Mouse (Mus musculus) embryonic facial prominence, embryonic 11.5 days (tissue): Measurements from ENCODE around the gene Tmem50a. TPM values are rescaled to one million over a fixed set of nuclear protein-coding genes. Genes with fewer than 3 reads are reported as not detected.

ENCODE experiments used
- ATAC-seq: fragments of 200-750 bp; cut with Nextera tagmentation; replicated peaks from 2 replicates; pipeline ENCODE4 v1.8.0; 2017; ENCODE audit warnings: low read depth; ENCODE audit not compliant: insufficient number of reproducible peaks, low FRiP score, low TSS enrichment
- DNase-seq: peaks from one replicate; pipeline ENCODE4 v3.0.0-alpha.2; 2015; ENCODE audit warnings: low spot score
- H3K27ac ChIP-seq: fragments of 300-500 bp; sonication (generic); replicated peaks from 2 replicates; pipeline ENCODE4 v1.5.1; 2014; ENCODE audit warnings: mild to moderate bottlenecking, low read depth, low read length, control low read depth
- H3K27me3 ChIP-seq: fragments of 300-500 bp; sonication (generic); 2 replicates; pipeline ENCODE4 v1.6.1; 2014; ENCODE audit warnings: mild to moderate bottlenecking, low read length, moderate library complexity, mixed read lengths; ENCODE audit not compliant: control insufficient read depth, insufficient read depth
- H3K36me3 ChIP-seq: fragments of 300-500 bp; sonication (generic); replicated peaks from 2 replicates; pipeline ENCODE4 v1.6.1; 2014; ENCODE audit warnings: low read depth, mild to moderate bottlenecking, low read length, moderate library complexity, mixed read lengths; ENCODE audit not compliant: control insufficient read depth, insufficient read depth
- H3K4me1 ChIP-seq: fragments of 300-500 bp; sonication (generic); 2 replicates; pipeline ENCODE4 v1.6.1; 2014; ENCODE audit warnings: low read length, mixed read lengths; ENCODE audit not compliant: control insufficient read depth, insufficient read depth
- H3K4me2 ChIP-seq: fragments of 300-500 bp; sonication (generic); 2 replicates; pipeline ENCODE4 v1.6.1; 2014; ENCODE audit warnings: low read depth, mild to moderate bottlenecking, control low read depth, low read length, moderate library complexity
- H3K4me3 ChIP-seq: fragments of 300-500 bp; sonication (generic); 2 replicates; pipeline ENCODE4 v1.5.1; 2014; ENCODE audit warnings: low read depth, low read length, control low read depth
- H3K9ac ChIP-seq: fragments of 300-500 bp; sonication (generic); replicated peaks from 2 replicates; pipeline ENCODE4 v1.6.1; 2014; ENCODE audit warnings: mild to moderate bottlenecking, control low read depth, low read length
- H3K9me3 ChIP-seq: fragments of 300-500 bp; sonication (generic); replicated peaks from 2 replicates; pipeline ENCODE4 v1.6.1; 2016; ENCODE audit warnings: mild to moderate bottlenecking, low read length, inconsistent platforms, mixed read lengths; ENCODE audit not compliant: control insufficient read depth
- WGBS: fragments of 180-500 bp; shearing (Covaris S2); extraction: QIAGEN DNeasy Blood & Tissue Kit; methylation state at CpG from one replicate; pipeline ENCODE4 v1.1.7; 2014; 5-methylcytosine and 5-hydroxymethylcytosine counted together
- polyA plus RNA-seq: library from polyadenylated mRNA; unstranded; fragments of >200 nt; fragmentation: Nextera tagmentation; extraction: Ambion mirVana; gene quantifications from 2 replicates; pipeline ENCODE4 v1.2.1, GENCODE M21; 2014

The Tmem50a gene
- polyA plus RNA-seq, 1 experiment from 2014 or later: 148 TPM

GRCm38 (mm10) chr4:134852438-134853255, 62.2 kb downstream of the Tmem50a start:
- Histone ChIP-seq H3K36me3 (no peaks in the 10 kb centered on the region), H3K9me3 (no peaks in the 10 kb centered on the region), H3K27ac (peak overlapping the region; percentile 72), H3K4me1 (no peaks in the 10 kb centered on the region), H3K4me2 (peak overlapping the region; percentile 83), H3K27me3 (no peaks in the 10 kb centered on the region), H3K9ac (peak overlapping the region; percentile 98), H3K4me3 (peak overlapping the region; percentile 99)
- DNase-seq (peak; percentile 67), ATAC-seq (peak; percentile 6)
- WGBS: under 1% methylated on average over 77 of the region's 106 CpGs

- no peaks in the 10 kb centered on the region for H3K4me1 ChIP-seq
- H3K4me3 ChIP-seq: peak overlapping the region; percentile 99
- no peak for ATAC-seq
- H3K27me3 ChIP-seq: no peaks in the 10 kb centered on the region
- 16% methylated on average over 14 of the region's 14 CpGs for WGBS
- H3K9ac ChIP-seq: peak overlapping the region; percentile 98
- no peaks in the 10 kb centered on the region for H3K9me3 ChIP-seq
- peak overlapping the region; percentile 83 for H3K4me2 ChIP-seq
- no peaks in the 10 kb centered on the region for H3K36me3 ChIP-seq
- no peak overlapping the region for H3K27ac ChIP-seq
- DNase-seq: no peak
Observed at GRCm38 (mm10) chr4:134851876-134852275, 62.9 kb downstream of the Tmem50a start.

- DNase-seq (no peak), ATAC-seq (no peak)
- no peaks in the 10 kb centered on the region for H3K9me3 ChIP-seq
- H3K27ac ChIP-seq: no peak overlapping the region
- H3K36me3 ChIP-seq: no peaks in the 10 kb centered on the region
- no peak overlapping the region; the same call in 1 of the 2 replicates for H3K9ac ChIP-seq
- no peaks in the 10 kb centered on the region for H3K4me1 ChIP-seq
- peak overlapping the region; percentile 83 for H3K4me2 ChIP-seq
- WGBS: 65% methylated on average over 2 of the region's 2 CpGs
- no peaks in the 10 kb centered on the region for H3K27me3 ChIP-seq
- peak overlapping the region; percentile 99; the same call in 1 of the 2 replicates for H3K4me3 ChIP-seq
Observed at GRCm38 (mm10) chr4:134851236-134851635, 63.6 kb downstream of the Tmem50a start.

GRCm38 (mm10) chr4:134850551-134850950, 64.3 kb downstream of the Tmem50a start:
- DNase-seq (no peak), ATAC-seq (no peak)
- H3K9me3 ChIP-seq: no peaks in the 10 kb centered on the region
- no peak overlapping the region for H3K9ac ChIP-seq
- H3K36me3 ChIP-seq: no peaks in the 10 kb centered on the region
- H3K4me1 ChIP-seq: no peaks in the 10 kb centered on the region
- H3K27me3 ChIP-seq: no peaks in the 10 kb centered on the region
- no peak overlapping the region for H3K27ac ChIP-seq
- WGBS: 81% methylated on average over 4 of the region's 4 CpGs
- H3K4me2 ChIP-seq: no peak overlapping the region
- H3K4me3 ChIP-seq: no peak overlapping the region

Other genes with a start within 250 kb of the Tmem50a start
- 1.9 and 3.3 TPM in 2 replicates for gene Man1c1, start 210.7 kb downstream of the Tmem50a start, polyA plus RNA-seq
- 9.6 and 11.4 TPM in 2 replicates for gene Ldlrap1, start 147.0 kb downstream of the Tmem50a start, polyA plus RNA-seq
- 47.0 and 47.8 TPM in 2 replicates for gene Maco1, start 61.7 kb downstream of the Tmem50a start, polyA plus RNA-seq
- 13.7 and 19.7 TPM in 2 replicates for gene Rhd, start 50.5 kb downstream of the Tmem50a start, polyA plus RNA-seq
- 351 and 368 TPM in 2 replicates for gene Rsrp1, start 8.6 kb upstream of the Tmem50a start, polyA plus RNA-seq
- gene Syf2, start 15.9 kb upstream of the Tmem50a start, polyA plus RNA-seq: 69.5 and 79.5 TPM in 2 replicates
- gene Runx3, start 205.6 kb upstream of the Tmem50a start, polyA plus RNA-seq: 0.48 and 0.86 TPM in 2 replicates